Mouse (Mus musculus) frontal cortex, postnatal 10 days (tissue): ENCODE results near the gene AW011738.

ENCODE experiments used
- DNase-seq, 2 experiments: peaks; one replicate each; pipeline ENCODE4 v3.0.0; 2022; ENCODE audit warnings: low spot score in 2 of 2, mixed read lengths in 1 of 2

The AW011738 gene

DNA sequence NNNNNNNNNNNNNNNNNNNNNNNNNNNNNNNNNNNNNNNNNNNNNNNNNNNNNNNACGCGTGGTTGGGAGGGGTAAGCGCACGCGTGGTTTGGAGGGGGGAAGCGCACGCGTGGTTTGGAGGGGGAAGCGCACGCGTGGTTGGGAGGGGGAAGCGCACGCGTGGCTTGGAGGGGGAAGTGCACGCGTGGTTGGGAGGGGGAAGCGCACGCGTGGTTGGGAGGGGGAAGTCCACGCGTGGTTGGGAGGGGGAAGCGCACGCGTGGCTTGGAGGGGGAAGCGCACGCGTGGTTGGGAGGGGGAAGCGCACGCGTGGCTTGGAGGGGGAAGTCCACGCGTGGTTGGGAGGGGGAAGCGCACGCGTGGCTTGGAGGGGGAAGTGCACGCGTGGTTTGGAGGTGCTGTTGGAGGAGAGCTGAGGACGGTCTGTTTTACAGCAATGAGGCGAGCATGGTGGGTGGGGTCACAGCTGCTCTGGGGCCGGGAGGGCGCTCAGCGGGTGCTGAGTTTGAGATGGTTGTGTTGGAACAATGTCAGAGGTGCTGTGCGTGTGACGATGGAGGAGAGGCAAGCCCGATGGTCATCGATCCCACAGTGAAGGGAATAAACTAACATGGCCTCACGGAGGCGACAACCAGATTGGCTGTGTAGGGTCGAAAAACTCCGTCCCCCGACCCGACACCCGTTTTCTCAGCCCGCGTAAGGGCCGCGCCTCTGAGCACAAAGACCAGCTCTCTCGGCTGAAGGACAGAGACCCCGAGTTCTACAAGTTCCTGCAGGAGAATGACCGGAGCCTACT, 33.7 kb downstream of the AW011738 start:
- DNase-seq: no peak

DNA sequence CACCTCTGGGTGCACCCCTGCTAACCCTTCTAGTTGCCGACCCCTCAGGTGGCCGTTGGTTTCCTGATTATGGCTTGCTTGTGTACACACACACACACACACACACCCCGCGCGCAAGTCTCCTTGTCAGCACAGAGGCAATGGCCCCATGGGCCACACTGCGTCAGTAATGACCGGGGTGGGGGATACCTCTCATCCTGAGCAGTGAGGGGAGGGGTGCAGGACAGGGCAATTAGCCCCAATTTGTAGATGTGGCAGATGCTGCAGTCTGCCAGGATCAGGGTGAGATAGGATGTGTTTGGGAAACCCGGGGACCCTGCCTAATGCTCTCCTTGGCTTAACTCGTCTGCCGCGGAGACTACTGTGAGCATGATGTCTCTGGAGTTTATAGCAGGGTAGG, 46.5 kb downstream of the AW011738 start:
- DNase-seq: no peak

DNA sequence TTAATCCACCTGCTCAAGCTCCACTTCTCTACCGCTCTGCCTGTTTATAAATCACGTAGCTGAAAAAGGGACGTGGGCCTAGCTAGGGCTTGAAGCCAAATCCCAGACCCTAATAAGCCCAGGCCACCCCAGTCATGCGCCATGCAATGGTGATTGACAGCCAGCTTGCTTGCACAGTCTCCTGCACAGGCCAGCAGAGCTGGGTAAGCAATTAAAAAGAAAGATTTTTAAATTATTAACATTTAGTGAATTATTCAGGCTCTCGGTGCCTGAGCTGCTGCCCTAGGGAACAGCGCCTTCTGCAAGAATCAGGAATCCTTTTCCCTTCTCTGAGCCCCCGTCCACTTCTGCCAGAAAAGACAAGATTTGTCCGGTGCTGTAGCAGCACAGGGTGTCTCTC, 48.0 kb downstream of the AW011738 start:
- no peak for DNase-seq

DNA sequence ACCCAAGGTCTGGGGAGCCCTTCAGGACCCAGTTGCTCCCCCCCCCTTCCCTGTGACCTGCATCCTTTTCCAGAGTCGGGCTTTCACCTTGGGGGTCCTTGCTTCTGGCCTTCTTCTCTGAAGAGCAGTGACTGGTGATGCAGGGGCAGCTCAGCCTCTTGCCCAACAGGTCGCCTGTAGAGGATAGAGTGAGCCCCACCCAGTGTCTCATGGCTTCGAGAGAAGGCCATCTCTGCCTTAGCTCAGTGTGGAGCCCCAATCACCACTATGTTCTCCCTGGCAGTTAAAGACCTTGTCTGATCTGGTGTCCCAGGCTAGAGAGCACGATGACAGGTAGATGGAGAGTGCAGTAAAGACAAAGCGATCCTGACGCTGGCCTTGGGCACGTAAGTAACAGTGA, 49.0 kb downstream of the AW011738 start:
- DNase-seq: no peak

DNA sequence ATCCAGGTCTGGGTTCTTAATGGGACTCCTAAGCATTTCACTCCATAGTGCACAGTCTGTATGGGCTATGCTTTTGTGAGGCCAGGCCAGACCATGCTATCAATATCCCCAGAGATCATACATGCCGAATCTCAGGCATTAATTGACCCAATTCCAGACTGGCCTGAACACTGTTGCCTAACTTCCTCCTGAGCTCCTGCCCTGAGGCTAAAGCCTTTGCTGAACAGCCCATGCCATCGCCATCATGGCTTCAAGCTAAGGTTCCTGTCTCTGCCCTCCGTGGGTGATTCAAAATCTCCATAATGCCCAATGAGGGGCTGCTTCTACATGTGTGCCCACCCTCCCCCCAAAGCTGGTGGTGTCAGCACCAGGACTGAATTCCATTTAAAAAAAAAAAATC, 49.5 kb downstream of the AW011738 start:
- no peak for DNase-seq

DNA sequence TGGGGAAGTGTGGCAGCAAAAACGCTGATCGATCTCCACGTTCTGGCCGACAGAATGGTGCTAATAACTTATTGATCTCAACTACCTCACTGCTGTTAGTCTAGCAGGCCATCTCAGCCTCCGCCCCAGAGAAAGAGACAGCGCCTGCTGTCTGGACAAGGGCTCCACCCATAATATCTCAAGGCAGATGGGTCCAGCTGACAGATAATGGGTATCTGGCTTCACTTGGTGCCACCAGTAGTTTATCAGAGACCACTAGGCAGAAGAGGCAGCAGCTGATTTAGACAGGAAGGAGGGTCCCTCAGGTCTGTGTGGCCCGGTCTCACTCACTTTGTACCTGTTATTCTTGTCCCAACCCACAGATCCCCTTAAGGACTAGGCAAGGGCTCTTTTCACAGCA, 49.9 kb downstream of the AW011738 start:
- DNase-seq: no peak

DNA sequence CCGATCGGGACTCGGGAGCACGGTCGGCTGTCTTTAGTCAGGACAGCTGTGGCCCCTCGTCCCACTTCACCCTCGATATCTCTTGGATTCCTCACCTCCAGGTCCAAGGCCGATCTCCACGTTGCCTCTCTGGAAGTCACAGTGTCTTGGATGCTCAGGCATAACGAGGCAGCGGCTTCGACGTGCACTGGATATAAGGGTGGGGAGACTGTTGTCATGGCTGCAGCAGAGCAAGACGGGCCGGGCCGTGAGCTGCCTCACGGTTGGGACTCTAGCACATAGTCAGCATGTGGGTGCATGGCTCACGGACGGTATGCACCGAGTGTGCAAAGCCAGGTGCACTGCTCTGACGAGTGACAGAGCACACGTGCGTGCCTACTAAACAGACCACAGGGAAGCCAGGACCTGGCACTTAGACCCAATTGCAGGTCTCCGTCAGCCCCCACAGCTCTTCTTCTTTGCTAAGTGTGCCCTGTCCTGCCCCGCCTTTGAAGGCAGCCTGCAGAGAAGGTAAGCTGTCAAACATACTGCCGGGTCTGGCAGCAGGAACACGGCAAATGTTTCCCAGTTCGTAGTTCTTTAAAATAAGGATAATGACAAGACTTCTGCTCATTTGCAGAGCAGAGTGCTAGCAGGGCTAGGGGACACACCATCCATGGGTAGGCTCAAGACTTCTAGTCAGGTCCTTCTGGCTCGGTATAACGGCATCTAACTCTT, 51.4 kb downstream of the AW011738 start:
- no peak for DNase-seq
